Mouse (Mus musculus): ENCODE data around the gene Anp32b.
A peak's percentile ranks its signal among the peaks of the same experiment; 100 is the strongest.

The Anp32b gene

GRCm38 (mm10) chr4:46450519-46451131, at the start of gene Anp32b:
Anp32b (plus strand) TSS chr4:46450902.
- peak; percentile 68 for DNase-seq (ENCODE audit: low spot score)

DNA sequence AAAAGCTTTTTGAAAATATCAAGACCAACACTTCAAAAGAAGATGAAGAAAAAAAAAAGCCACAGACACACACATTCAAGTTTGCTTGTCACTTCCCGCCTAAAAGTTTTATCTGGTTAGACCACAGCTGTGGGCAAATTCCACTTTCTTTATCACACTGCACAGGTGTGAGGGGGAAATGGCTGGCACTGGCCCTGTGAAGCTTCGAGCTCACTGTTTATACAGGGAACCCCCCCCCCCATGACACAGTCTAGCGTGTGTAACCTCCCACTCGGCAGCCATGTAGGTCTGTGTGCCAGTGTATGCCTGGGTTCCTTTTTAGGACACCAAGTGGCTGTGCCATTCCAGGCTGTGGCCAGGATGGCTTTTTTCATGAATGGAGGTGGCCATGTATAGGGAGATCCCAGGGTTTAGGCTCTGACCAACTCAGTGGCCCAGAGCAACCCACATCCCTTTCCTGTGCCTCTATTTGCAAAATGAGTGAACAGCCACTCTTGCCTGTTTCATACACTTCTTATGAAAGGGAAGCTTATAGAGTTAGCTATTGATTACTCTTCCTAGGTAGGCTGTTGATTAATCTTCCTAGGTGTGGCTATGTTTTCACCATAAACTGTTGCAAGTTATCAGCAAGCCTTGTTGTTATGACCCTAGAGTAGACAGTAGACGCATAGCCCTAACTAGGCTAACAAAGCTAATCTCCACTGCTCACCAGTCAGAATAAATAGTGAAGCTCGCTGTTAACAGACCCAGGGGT, 46.5 kb upstream of the Anp32b start:
- no peak for DNase-seq (ENCODE audit: low spot score)

- DNase-seq (ENCODE audit: low spot score): no peak
Observed at GRCm38 (mm10) chr4:46406966-46407703, 43.6 kb upstream of the Anp32b start.

DNA sequence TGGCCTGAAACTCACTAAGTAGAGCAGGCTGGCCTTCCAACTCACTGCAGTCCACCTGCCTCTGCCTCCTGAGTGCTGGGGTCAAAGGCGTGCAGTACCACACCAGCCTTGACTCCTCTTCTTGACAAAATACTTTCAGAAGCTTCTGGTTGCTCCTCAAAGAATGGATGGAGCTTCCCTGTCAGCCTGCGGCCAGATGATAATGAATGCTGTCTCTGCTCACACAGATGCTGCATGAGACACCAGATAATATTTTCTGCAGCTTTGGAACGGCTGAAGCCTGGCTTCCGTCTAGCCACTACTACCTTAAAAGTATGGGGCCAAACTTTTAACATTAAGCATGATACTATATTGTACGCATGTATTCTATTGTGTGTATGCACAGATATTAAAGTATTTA, 40.0 kb upstream of the Anp32b start:
- DNase-seq (ENCODE audit: low spot score): no peak

GRCm38 (mm10) chr4:46411489-46411888, 39.2 kb upstream of the Anp32b start:
- no peak for DNase-seq (ENCODE audit: low spot score)

DNA sequence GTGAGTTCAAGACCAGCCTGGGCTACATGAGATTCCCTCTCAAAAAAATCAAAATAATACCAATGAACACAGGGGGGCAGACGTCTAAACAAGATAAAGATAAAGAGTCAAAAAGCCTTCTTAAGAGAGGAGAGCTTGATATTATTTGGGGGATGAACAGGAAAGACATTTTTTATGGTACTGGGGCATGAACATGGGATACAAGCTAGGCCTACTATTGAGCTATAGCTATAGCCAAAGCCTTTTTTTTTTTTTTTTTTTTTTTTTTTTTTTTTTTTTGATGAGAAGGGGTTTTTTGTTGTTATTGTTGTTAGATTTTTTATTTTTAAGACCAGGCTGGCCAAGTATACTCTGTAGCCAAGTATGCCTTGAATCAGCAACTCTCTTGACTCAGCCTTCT, 38.6 kb upstream of the Anp32b start:
- DNase-seq (ENCODE audit: low spot score): no peak

GRCm38 (mm10) chr4:46413406-46413805, 37.3 kb upstream of the Anp32b start, which contains the start of gene Hemgn:
Hemgn (minus strand) TSS chr4:46413506.
- no peak for DNase-seq (ENCODE audit: low spot score)

DNA sequence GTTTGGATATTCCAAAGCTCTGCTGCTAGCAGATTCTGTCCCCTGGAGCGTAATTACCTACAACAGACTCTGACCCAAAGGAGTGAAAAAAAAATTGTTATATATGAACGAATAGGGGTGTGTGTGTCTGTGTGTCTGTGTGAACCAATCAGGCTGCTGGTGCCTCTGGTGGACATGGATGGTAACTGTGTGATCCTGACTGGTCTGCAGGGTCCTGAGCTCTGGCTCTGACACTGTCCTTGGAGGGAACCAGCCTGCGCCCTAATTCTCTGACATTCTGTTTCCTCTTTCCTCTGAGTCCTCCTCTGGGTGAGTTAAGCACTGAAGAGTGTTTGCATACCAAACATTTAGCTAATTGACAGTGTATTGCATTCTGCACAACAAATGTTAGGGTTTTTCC, 33.2 kb upstream of the Anp32b start:
- no peak for DNase-seq (ENCODE audit: low spot score)

- DNase-seq (ENCODE audit: low spot score): no peak
Observed at GRCm38 (mm10) chr4:46418851-46419250, 31.9 kb upstream of the Anp32b start.

GRCm38 (mm10) chr4:46422625-46423024, 28.1 kb upstream of the Anp32b start:
- DNase-seq (ENCODE audit: low spot score): no peak

- DNase-seq (ENCODE audit: low spot score): no peak
Observed at GRCm38 (mm10) chr4:46428903-46429499, 21.7 kb upstream of the Anp32b start.

DNA sequence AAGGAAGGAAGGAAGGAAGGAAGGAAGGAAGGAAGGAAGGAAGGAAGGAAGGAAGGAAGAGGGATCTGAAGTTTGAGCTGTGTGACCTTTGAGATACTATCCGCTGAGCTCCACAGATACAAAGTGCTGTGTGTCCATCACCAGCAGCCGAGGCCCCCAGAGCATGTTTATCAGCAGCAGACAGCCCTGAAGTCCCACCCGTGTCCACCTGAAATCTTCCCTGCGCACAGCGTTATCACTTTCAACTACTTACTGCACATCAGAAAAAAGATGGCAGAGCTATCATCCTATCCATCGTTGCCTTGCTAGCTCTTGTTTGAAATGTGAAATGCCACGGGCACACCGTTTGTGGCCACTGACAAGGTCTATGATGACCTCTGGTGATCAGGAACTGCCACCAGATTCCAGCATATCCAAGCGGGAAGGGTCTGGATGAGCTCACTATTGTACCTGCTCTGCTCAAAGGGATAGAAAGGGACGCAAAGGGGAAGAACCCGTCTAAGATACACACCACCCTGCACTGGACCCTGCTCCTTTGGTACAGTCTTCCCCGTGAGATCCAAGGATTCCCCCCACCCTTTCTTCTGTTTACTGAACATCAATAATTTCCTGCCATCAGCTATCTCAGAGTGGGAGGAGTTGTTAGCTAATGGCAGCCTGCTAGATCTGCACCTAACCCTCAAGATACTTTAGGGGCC, 18.2 kb upstream of the Anp32b start:
- DNase-seq (ENCODE audit: low spot score): no peak

DNA sequence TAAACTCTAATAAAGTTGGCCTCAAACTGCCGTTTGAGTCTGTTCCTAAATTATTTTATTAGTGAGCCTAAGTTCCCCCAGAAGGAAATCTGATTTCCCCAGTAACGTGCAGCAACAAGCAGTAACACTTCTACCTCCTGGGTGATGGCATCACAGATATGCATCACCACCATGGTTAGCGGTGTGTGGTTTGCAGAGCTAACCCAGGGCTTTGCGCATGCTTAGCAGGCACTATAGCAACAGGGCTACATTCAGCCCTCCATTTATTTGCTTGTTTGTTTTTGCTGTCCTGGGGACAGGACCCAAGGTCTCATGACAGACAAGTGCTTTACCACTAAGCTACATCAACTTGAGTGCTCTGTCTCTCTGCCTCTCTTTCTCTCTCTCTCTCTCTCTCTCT, 8.2 kb upstream of the Anp32b start:
- no peak for DNase-seq (ENCODE audit: low spot score)

DNA sequence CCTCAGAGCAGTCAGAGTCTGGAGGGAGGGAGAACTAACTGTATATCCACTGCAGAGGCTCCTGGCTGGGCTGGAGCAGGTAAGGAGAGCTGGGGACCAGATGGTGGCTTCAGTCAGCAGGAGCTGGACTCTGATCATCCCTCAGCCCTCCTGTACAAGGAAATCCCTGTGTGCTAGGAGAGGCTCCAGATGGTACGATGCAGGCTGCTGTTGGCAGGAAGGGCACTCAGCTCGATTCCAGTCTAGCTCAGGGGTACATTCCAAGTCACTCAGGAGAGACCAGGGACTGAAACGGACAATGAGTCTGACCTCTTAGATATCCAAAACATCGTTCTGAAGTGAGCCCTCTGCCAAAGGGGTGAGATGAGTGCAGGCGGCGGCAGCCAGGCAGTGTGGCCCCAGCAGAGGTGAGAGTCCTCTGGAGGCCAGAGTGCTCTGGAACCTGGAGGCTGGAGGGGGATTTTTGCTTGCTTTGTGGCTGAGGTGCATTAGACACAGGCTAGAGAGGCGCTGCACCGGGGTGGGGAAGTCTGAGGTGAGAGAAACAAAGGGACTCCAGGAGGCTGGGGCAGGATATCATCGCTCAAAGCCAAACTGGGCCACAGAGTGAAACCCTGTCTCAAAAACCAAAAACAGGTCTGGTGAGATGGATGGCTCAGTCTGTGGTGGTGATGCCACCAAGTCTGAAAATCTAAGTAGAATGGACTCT, 5.3 kb upstream of the Anp32b start:
- no peak for DNase-seq (ENCODE audit: low spot score)

DNA sequence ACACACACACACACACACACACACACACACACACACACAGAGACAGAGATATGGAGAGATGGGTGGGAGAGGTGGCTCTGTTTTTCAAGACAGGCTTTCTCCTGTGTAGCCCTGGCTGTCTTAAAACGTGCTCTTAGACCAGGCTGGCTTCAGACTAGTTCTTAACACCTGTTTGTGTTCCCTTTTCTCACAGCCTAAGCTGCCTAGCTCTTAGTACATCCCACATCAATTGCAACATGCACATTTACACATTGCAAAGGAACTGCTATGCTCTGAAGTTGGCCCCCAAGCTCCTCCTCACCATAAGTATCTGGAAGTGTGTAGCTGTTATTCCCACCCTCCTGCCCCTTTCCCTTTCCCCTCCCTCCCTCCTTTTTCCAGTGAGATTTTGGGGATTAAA, 3.2 kb upstream of the Anp32b start:
- no peak for DNase-seq (ENCODE audit: low spot score)

DNA sequence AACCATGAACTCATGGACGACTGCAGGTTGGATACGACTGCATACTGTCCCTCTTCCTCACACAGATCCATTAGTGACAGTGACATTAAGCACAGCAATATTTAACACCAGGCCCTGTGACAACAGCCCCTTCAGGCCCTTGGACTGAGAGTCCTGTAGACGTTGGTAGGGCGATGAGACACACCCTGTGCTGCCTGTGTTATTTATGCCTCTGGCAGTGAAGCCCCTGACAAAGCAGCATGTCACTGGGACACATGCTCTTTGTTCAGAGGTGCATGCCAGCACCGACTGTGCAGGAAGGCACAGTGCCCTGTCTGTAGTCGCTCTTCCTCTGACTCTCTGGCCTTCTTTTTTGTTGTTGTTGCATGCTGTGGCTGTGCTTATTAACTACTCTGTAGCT, 1.8 kb upstream of the Anp32b start:
- no peak for DNase-seq (ENCODE audit: low spot score)

DNA sequence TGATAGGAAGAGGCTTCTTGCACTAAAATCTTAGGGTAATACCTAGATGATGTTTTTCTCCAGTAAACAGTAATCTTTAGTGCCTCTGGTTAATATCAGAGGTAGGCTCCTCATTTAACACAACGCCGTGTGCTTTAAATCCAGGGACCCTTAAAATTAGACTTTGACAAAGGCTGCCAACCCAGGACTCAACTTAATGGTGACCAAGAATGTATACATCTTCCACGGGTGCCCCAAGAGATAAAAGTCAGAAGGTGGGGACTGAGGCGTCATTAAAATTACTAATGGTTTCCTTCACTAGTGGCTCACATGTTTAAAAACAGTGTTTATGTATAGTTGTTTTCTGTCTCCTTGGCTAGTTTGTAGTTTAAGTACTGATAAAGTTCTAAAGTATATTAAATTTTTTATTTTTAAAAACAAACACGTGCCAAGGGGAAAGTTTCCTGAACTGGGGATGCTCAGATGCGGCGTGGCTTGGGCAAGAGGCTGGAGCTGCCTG, 633 bp upstream of the Anp32b start:
- DNase-seq (ENCODE audit: low spot score): no peak

- peak; percentile 28 for DNase-seq (ENCODE audit: low spot score)
Observed at GRCm38 (mm10) chr4:46451240-46451757, 597 bp downstream of the Anp32b start.

DNA sequence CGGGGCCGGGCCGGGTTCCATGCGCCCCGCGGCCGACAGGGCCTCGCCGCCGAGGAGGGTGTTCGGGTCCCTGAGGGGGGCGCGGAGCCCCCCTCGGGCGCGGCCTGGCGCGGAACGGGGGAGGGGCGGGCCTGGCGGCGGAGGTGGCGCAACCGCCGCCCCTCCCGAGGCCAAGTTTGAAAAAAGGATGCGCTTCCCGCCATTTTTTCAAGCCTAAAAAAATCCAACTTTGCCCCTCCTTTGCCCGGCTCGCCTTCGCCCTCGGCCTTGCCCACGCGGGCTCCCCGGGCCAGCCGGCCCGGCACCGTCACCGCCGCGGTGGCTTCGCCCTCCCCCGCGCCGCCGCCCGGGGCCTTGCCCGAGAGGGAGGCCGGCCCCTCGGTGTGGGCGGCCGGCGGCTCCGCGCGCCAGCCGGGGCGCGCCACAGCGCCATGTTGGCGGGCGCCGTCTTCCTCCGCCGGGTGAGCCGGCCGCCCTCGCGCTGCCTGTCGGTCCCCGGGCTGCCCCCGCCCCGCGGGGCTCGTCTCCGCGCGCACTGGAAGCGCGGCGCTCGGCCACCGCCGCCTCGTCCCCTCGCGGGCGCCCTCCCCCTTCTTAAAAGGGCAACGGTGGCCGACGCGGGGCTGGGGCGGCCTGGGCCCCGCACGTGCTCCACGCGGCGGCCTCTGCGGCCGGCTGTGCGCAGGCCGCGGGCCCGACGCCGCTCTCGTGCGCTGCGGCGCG, 1.2 kb downstream of the Anp32b start:
- peak; percentile 14 for DNase-seq (ENCODE audit: low spot score)

- DNase-seq (ENCODE audit: low spot score): peak; percentile 16
Observed at GRCm38 (mm10) chr4:46452481-46452850, 1.8 kb downstream of the Anp32b start.
